Mouse (Mus musculus) heart, postnatal 0 days (tissue): ENCODE results near the gene Sfi1.

Source experiments
- CTCF ChIP-seq: IDR thresholded peaks from 2 replicates; pipeline ENCODE4 v1.5.1; 2016; ENCODE audit warnings: antibody characterized with exemption, control low read depth, low read depth
- EP300 ChIP-seq: IDR thresholded peaks from 2 replicates; pipeline ENCODE4 v1.6.1; 2016; ENCODE audit warnings: antibody characterized with exemption, low read depth

DNA sequence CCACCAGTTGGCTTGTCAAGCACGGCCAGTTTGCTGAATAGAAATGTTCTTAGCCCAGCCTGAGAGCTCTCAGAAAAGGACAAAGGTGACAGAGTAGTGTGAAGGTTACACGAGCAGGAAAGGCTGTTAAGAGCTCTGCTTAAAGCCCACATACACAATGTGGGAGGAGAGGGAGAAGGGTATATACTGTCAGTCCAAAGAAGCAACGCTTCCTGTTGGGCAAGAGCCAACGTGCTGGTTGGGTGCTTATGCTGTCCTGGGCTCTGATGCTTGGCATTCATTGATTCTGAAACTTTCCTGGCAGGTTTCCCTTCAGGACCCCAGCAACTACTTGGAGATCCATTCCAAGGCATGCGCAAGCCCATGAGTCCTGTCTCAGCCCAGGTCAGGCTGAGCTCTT is 42.0 kb upstream of the Sfi1 start:
- no peak for TF ChIP-seq CTCF
- TF ChIP-seq EP300, result no peak
